Mouse (Mus musculus) lung, postnatal 0 days (tissue): ENCODE data around the gene Usp20. TPM values are rescaled to one million over a fixed set of nuclear protein-coding genes. Genes with fewer than 3 reads are reported as not detected.
A peak's percentile ranks its signal among the peaks of the same experiment; 100 is the strongest.

ENCODE experiments used
- ATAC-seq: fragments of 200-750 bp; cut with Nextera tagmentation; 2 replicates; pipeline ENCODE4 v1.8.0; 2017; ENCODE audit warnings: moderate library complexity
- DNase-seq: peaks from one replicate; pipeline ENCODE4 v3.0.0-alpha.2; 2016; ENCODE audit warnings: low spot score
- H3K27ac ChIP-seq: fragments of 300-500 bp; sonication (generic); 2 replicates; pipeline ENCODE4 v1.5.1; 2014; ENCODE audit warnings: antibody characterized with exemption, mild to moderate bottlenecking, low read length, mixed read lengths
- H3K27me3 ChIP-seq: fragments of 300-500 bp; sonication (generic); replicated peaks from 2 replicates; pipeline ENCODE4 v1.6.1; 2014; ENCODE audit warnings: low read length, mixed read lengths; ENCODE audit not compliant: insufficient read depth
- H3K36me3 ChIP-seq: fragments of 300-500 bp; sonication (generic); 2 replicates; pipeline ENCODE4 v1.6.1; 2014; ENCODE audit warnings: low read length, mixed read lengths; ENCODE audit not compliant: insufficient read depth
- H3K4me1 ChIP-seq: fragments of 300-500 bp; sonication (generic); 2 replicates; pipeline ENCODE4 v1.6.1; 2014; ENCODE audit warnings: antibody characterized with exemption, low read depth, low read length, mixed read lengths; ENCODE audit not compliant: insufficient read depth
- H3K4me2 ChIP-seq: fragments of 300-500 bp; sonication (generic); replicated peaks from 2 replicates; pipeline ENCODE4 v1.6.1; 2014; ENCODE audit warnings: low read depth, mild to moderate bottlenecking, low read length, moderate library complexity, mixed read lengths
- H3K4me3 ChIP-seq: fragments of 300-500 bp; sonication (generic); 2 replicates; pipeline ENCODE4 v1.5.1; 2014; ENCODE audit warnings: low read depth, low read length
- H3K9ac ChIP-seq: fragments of 300-500 bp; sonication (generic); replicated peaks from 2 replicates; pipeline ENCODE4 v1.6.1; 2014; ENCODE audit warnings: low read depth, mild to moderate bottlenecking
- H3K9me3 ChIP-seq: fragments of 300-500 bp; sonication (generic); 2 replicates; pipeline ENCODE4 v1.6.1; 2016; ENCODE audit warnings: low read length, mixed read lengths
- CTCF ChIP-seq: IDR thresholded peaks from 2 replicates; pipeline ENCODE4 v1.5.1; 2016; ENCODE audit warnings: antibody characterized with exemption, mild to moderate bottlenecking
- EP300 ChIP-seq: IDR thresholded peaks from 2 replicates; pipeline ENCODE4 v1.6.1; 2016; ENCODE audit warnings: antibody characterized with exemption, mild to moderate bottlenecking, control low read depth
- WGBS: fragments of 180-500 bp; shearing (Covaris S2); extraction: QIAGEN DNeasy Blood & Tissue Kit; methylation state at CpG from one replicate; pipeline ENCODE4 v1.1.7; 2014; 5-methylcytosine and 5-hydroxymethylcytosine counted together
- polyA plus RNA-seq: library from polyadenylated mRNA; unstranded; fragments of >200 nt; fragmentation: Nextera tagmentation; extraction: Ambion mirVana; gene quantifications from 2 replicates; pipeline ENCODE4 v1.2.1, GENCODE M21; 2015

The Usp20 gene
- 8.4 and 9.6 TPM in 2 replicates for polyA plus RNA-seq

DNA sequence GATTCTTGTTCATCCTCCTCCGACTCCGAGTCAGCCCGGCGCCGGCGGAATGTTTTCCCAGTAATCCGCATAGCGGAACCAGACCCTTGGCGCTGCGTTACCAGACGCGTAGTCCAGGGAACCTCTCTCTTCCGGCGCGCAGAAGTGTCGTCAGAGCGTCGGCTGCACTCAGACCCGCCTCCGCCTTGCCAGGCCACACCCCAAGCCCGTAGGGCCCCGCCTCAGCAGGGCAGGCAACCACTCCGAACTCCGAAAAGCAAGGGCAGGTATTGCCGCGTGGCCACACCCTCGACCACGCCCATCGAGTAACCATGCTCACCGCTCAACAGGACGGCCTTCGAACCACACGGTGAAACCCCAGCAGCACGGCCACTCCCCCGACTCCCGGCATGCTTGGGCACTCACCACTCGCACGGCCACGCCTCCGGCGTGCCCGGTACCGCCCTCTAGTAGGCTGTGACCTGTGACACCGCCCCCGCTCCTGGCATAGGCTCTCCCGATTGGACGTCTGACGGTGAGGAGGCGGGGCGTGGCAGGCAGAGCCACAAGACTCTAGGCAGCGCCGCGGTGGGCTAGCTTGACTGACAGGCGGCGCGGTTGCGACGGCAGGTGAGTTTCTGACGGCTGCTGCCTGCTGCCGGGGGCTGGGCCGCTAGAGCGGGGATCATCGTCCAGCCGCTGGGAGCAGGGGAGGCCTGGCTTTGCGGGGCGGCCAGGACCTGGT lies at the start of gene Usp20, which contains the start of gene BC005624:
Usp20 (plus strand) TSS at position 490 of the 724 bp plus-strand sequence.
BC005624 (minus strand) TSS at position 412 of the 724 bp plus-strand sequence.
- DNase-seq (peak; percentile 100), ATAC-seq (peak; percentile 97)
- no peaks in the 10 kb centered on the region for H3K27me3 ChIP-seq
- peak within 1 kb of the TSS; percentile 47; the same call in 1 of the 2 replicates for H3K27ac ChIP-seq
- H3K4me3 ChIP-seq, result peak within 1 kb of the TSS; percentile 77
- WGBS, result under 1% methylated on average over 63 of the region's 66 CpGs
- H3K9me3 ChIP-seq, result no peaks in the 10 kb centered on the region
- H3K36me3 ChIP-seq, result peaks cover under 1% of the 10 kb centered on the region; the same call in 1 of the 2 replicates
- H3K4me2 ChIP-seq, result peak within 1 kb of the TSS; percentile 89
- no peak for TF ChIP-seq EP300
- peak within 1 kb of the TSS; percentile 56 for H3K9ac ChIP-seq
- H3K4me1 ChIP-seq, result peaks cover 12% of the 10 kb centered on the region; the same call in 1 of the 2 replicates

- no peak for DNase-seq
- peaks cover 6% of the 10 kb centered on the region; the same call in 1 of the 2 replicates for H3K4me1 ChIP-seq
- 67% methylated on average over 6 of the region's 6 CpGs for WGBS
- no peak overlapping the region for H3K9ac ChIP-seq
- no peak for ATAC-seq
- H3K4me3 ChIP-seq, result no peak overlapping the region
- no peak overlapping the region for H3K27ac ChIP-seq
- H3K36me3 ChIP-seq, result no peaks in the 10 kb centered on the region
- no peak overlapping the region for H3K4me2 ChIP-seq
- H3K27me3 ChIP-seq, result no peaks in the 10 kb centered on the region
- H3K9me3 ChIP-seq, result no peaks in the 10 kb centered on the region
- TF ChIP-seq EP300, result no peak
- no peak for TF ChIP-seq CTCF
These were observed 49.0 kb upstream of the Usp20 start for GRCm38 (mm10) chr2:30933032-30933431.

DNA sequence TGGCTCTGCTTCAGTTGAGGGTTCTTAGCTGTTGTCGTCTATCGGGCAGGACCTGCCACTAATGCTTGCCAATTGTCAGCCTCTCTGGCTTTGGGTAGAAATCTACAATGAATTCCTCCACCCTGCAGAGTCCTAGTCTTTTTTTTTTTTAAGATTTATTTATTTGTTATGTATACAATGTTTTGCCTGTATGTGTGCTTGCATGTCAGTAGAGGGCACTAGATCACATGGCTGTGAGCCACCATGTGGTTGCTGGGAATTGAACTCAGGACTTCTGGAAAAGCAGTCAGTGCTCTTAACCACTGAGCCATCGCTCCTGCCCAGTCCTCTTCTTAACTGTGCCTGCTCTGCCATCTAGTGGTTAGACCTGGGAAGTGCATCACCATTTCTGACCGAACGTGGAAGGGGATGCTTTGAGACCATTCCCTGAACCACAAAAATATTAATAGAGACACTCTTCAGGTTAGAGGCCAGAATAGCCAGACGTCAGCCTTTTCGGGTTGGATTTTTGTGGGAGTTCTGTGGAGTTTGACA lies 48.1 kb upstream of the Usp20 start:
- H3K4me2 ChIP-seq, result no peak overlapping the region
- DNase-seq (peak; percentile 81), ATAC-seq (peak; percentile 34)
- H3K9ac ChIP-seq, result no peak overlapping the region
- H3K4me3 ChIP-seq, result no peak overlapping the region
- H3K36me3 ChIP-seq, result no peaks in the 10 kb centered on the region
- H3K4me1 ChIP-seq, result peaks cover 4% of the 10 kb centered on the region; the same call in 1 of the 2 replicates
- TF ChIP-seq CTCF (peak; percentile 96), EP300 (no peak)
- H3K27me3 ChIP-seq, result no peaks in the 10 kb centered on the region
- WGBS, result 17% methylated on average over 7 of the region's 7 CpGs
- no peak overlapping the region for H3K27ac ChIP-seq
- no peaks in the 10 kb centered on the region for H3K9me3 ChIP-seq

DNA sequence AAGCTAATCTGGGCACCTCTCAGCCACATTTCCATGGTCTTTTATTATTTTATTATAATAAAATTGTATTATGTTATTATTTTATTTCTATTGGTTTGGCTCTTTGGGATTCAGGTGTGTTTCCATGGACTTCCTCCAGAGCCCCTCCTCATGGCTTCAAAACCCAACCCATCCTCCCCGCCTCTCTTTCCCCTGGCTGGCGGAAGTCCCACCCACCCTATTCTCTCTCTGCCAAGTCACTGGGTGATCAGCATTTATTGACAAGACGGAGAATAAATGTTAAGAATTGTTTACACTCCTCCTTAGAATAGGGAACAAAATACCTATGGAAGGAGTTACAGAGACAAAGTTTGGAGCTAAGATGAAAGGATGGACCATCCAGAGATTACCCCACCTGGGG lies 45.3 kb upstream of the Usp20 start:
- TF ChIP-seq CTCF (no peak), EP300 (no peak)
- Histone ChIP-seq H3K27ac (no peak overlapping the region), H3K9me3 (no peaks in the 10 kb centered on the region), H3K27me3 (no peaks in the 10 kb centered on the region), H3K4me3 (no peak overlapping the region), H3K4me2 (no peak overlapping the region), H3K4me1 (no peaks in the 10 kb centered on the region), H3K36me3 (no peaks in the 10 kb centered on the region), H3K9ac (no peak overlapping the region)
- no peak for DNase-seq
- WGBS, result 70% methylated on average over 3 of the region's 3 CpGs
- no peak for ATAC-seq

GRCm38 (mm10) chr2:30937731-30938130 lies 44.3 kb upstream of the Usp20 start:
- Histone ChIP-seq H3K9ac (no peak overlapping the region), H3K36me3 (no peaks in the 10 kb centered on the region), H3K27ac (no peak overlapping the region), H3K27me3 (no peaks in the 10 kb centered on the region), H3K4me2 (no peak overlapping the region), H3K9me3 (no peaks in the 10 kb centered on the region), H3K4me3 (no peak overlapping the region), H3K4me1 (no peaks in the 10 kb centered on the region)
- WGBS, result 42% methylated on average over 8 of the region's 8 CpGs
- ATAC-seq (peak; percentile 51), DNase-seq (no peak)
- TF ChIP-seq EP300 (no peak), CTCF (no peak)

DNA sequence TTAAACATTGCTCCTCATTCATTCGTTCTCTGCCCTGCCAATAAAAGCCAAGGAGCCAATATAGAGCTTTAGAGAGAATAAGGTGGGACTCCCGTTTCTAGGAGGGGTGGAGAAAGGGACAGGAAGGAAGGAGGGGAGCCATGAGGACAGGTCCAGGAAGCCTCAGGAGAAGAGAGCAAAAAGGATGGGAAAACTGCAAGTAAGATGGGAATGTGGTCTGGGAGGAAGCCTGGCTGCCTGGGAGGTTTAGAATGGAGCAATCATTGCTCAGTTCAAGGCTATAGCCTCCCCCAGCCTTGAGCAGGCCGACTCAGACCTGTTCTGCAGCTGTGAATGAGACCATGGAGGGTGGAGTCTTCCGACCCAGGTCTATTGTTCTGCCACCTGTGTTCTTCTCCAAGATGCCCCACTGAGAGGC lies 43.5 kb upstream of the Usp20 start:
- Histone ChIP-seq H3K4me1 (no peaks in the 10 kb centered on the region), H3K27me3 (no peaks in the 10 kb centered on the region), H3K27ac (no peak overlapping the region), H3K9me3 (no peaks in the 10 kb centered on the region), H3K4me3 (no peak overlapping the region), H3K9ac (no peak overlapping the region), H3K4me2 (no peak overlapping the region), H3K36me3 (no peaks in the 10 kb centered on the region)
- no peak for DNase-seq
- ATAC-seq, result no peak
- TF ChIP-seq CTCF, result no peak
- TF ChIP-seq EP300, result no peak
- WGBS, result 34% methylated on average over 4 of the region's 4 CpGs
